Mouse (Mus musculus): ENCODE results near the gene Med16. TPM values are rescaled to one million over a fixed set of nuclear protein-coding genes. Genes with fewer than 3 reads are reported as not detected.
"Not testable (repeated sequence)": the region's sequence is repeated elsewhere in the genome, so short reads cannot be mapped to it uniquely, and the experiment has no call there.

The Med16 gene
- polyA plus RNA-seq, 1 experiment from 2014 or later: 67.1 TPM

GRCm38 (mm10) chr10:79900951-79901410 is 7.7 kb downstream of the Med16 start:
- peaks cover 92% of the 10 kb centered on the region for H3K36me3 ChIP-seq
- peaks cover 28% of the 10 kb centered on the region for H3K4me1 ChIP-seq
- 23% methylated on average over 2 of the region's 2 CpGs for WGBS
- DNase-seq (ENCODE audit: low spot score): no peak
- H3K9me3 ChIP-seq (replicated peaks): no peaks in the 10 kb centered on the region
- H3K4me3 ChIP-seq: no peak overlapping the region
- no peaks in the 10 kb centered on the region; the same call in 1 of the 2 replicates for H3K27me3 ChIP-seq (ENCODE audit: low read depth, poor library complexity, severe bottlenecking)
- 0 out of 2 replicates have a peak overlapping the region, but pooled peaks have one; percentile 12 for H3K27ac ChIP-seq

- Histone ChIP-seq H3K36me3 (peaks cover 76% of the 10 kb centered on the region), H3K27me3 (ENCODE audit: low read depth, poor library complexity, severe bottlenecking) (no peaks in the 10 kb centered on the region; the same call in 1 of the 2 replicates), H3K4me1 (peaks cover 33% of the 10 kb centered on the region), H3K9me3 (replicated peaks) (no peaks in the 10 kb centered on the region), H3K27ac (0 out of 2 replicates have a peak overlapping the region, but pooled peaks have one; percentile 46), H3K4me3 (0 out of 2 replicates have a peak overlapping the region, but pooled peaks have one; percentile 6)
- 46% methylated on average over 19 of the region's 20 CpGs for WGBS
- DNase-seq (ENCODE audit: low spot score): no peak
Observed at GRCm38 (mm10) chr10:79897316-79898245, 11.1 kb downstream of the Med16 start.

GRCm38 (mm10) chr10:79896814-79897213 is 11.9 kb downstream of the Med16 start:
- Histone ChIP-seq H3K27ac (0 out of 2 replicates have a peak overlapping the region, but pooled peaks have one; percentile 46), H3K4me3 (no peak overlapping the region), H3K9me3 (replicated peaks) (no peaks in the 10 kb centered on the region), H3K27me3 (ENCODE audit: low read depth, poor library complexity, severe bottlenecking) (no peaks in the 10 kb centered on the region; the same call in 1 of the 2 replicates), H3K36me3 (peaks cover 70% of the 10 kb centered on the region), H3K4me1 (peaks cover 33% of the 10 kb centered on the region)
- 86% methylated on average over 13 of the region's 13 CpGs for WGBS
- DNase-seq (ENCODE audit: low spot score): no peak

- H3K27ac ChIP-seq: no peak overlapping the region
- peaks cover 31% of the 10 kb centered on the region for H3K4me1 ChIP-seq
- no peaks in the 10 kb centered on the region for H3K9me3 ChIP-seq (replicated peaks)
- H3K4me3 ChIP-seq: no peak overlapping the region
- H3K27me3 ChIP-seq (ENCODE audit: low read depth, poor library complexity, severe bottlenecking): no peaks in the 10 kb centered on the region; the same call in 1 of the 2 replicates
- DNase-seq (ENCODE audit: low spot score): no peak
- 94% methylated on average over 16 of the region's 16 CpGs for WGBS
- peaks cover 68% of the 10 kb centered on the region for H3K36me3 ChIP-seq
Observed at GRCm38 (mm10) chr10:79896306-79896705, 12.4 kb downstream of the Med16 start.

- H3K27ac ChIP-seq: 0 out of 2 replicates have a peak overlapping the region, but pooled peaks have one; percentile 16
- WGBS: 46% methylated on average over 22 of the region's 22 CpGs
- H3K4me3 ChIP-seq; H3K9me3 ChIP-seq (replicated peaks); H3K27me3 ChIP-seq (ENCODE audit: low read depth, poor library complexity, severe bottlenecking): not testable (repeated sequence)
- H3K4me1 ChIP-seq: peaks cover 17% of the 10 kb centered on the region
- H3K36me3 ChIP-seq: peaks cover 33% of the 10 kb centered on the region
- DNase-seq (ENCODE audit: low spot score): peak; percentile 92
Observed at GRCm38 (mm10) chr10:79892451-79893118, 16.1 kb downstream of the Med16 start.

- H3K27ac ChIP-seq: no peak within 1 kb of the TSS; the same call in 1 of the 2 replicates
- peaks cover 14% of the 10 kb centered on the region for H3K36me3 ChIP-seq
- DNase-seq (ENCODE audit: low spot score): no peak
- no peaks in the 10 kb centered on the region for H3K9me3 ChIP-seq (replicated peaks)
- H3K4me1 ChIP-seq: peaks cover 8% of the 10 kb centered on the region; the same call in 1 of the 2 replicates
- 37% methylated on average over 5 of the region's 5 CpGs for WGBS
- H3K27me3 ChIP-seq (ENCODE audit: low read depth, poor library complexity, severe bottlenecking): no peaks in the 10 kb centered on the region
- H3K4me3 ChIP-seq: no peak within 1 kb of the TSS
Observed at GRCm38 (mm10) chr10:79890670-79891069, 18.1 kb downstream of the Med16 start, which contains the start of gene Cfd. Gene Cfd, plus strand, starts transcription at chr10:79890853.

- no peak overlapping the region for H3K4me3 ChIP-seq
- WGBS: 87% methylated on average over 2 of the region's 2 CpGs
Observed at GRCm38 (mm10) chr10:79889386-79889785, 19.3 kb downstream of the Med16 start.

GRCm38 (mm10) chr10:79886611-79887010 is 22.1 kb downstream of the Med16 start:
- H3K27ac ChIP-seq: no peak overlapping the region
- peaks cover 27% of the 10 kb centered on the region for H3K4me1 ChIP-seq
- whole genome bisulfite sequencing: 74% methylated on average over 8 of the region's 8 CpGs
- no peaks in the 10 kb centered on the region for H3K36me3 ChIP-seq
- no peak overlapping the region for H3K4me3 ChIP-seq
- DNase-seq (ENCODE audit: low spot score): no peak
- no peaks in the 10 kb centered on the region for H3K9me3 ChIP-seq (replicated peaks)
- peaks cover 22% of the 10 kb centered on the region for H3K27me3 ChIP-seq (ENCODE audit: low read depth, poor library complexity, severe bottlenecking)

More at GRCm38 (mm10) chr10:79889386-79889785, 19.3 kb downstream of the Med16 start:
- Histone ChIP-seq H3K9me3 (replicated peaks) (no peaks in the 10 kb centered on the region), H3K27ac (no peak overlapping the region), H3K4me1 (peaks cover 8% of the 10 kb centered on the region; the same call in 1 of the 2 replicates), H3K27me3 (ENCODE audit: low read depth, poor library complexity, severe bottlenecking) (no peaks in the 10 kb centered on the region), H3K36me3 (peaks cover 5% of the 10 kb centered on the region)
- no peak for DNase-seq (ENCODE audit: low spot score)

GRCm38 (mm10) chr10:79886054-79886453 is 22.7 kb downstream of the Med16 start, which contains the start of gene Elane:
Gene Elane, plus strand, starts transcription at chr10:79886247.
- H3K4me1 ChIP-seq: peaks cover 28% of the 10 kb centered on the region
- no peaks in the 10 kb centered on the region for H3K36me3 ChIP-seq
- no peak within 1 kb of the TSS for H3K4me3 ChIP-seq
- 81% methylated on average over 6 of the region's 6 CpGs for WGBS
- no peak within 1 kb of the TSS for H3K27ac ChIP-seq
- DNase-seq (ENCODE audit: low spot score): no peak
- H3K9me3 ChIP-seq (replicated peaks): no peaks in the 10 kb centered on the region
- peaks cover 27% of the 10 kb centered on the region for H3K27me3 ChIP-seq (ENCODE audit: low read depth, poor library complexity, severe bottlenecking)

- Histone ChIP-seq H3K4me1 (peaks cover 36% of the 10 kb centered on the region), H3K27me3 (ENCODE audit: low read depth, poor library complexity, severe bottlenecking) (peaks cover 37% of the 10 kb centered on the region)
- not testable (repeated sequence) for H3K27ac ChIP-seq; H3K36me3 ChIP-seq; H3K4me3 ChIP-seq; DNase-seq (ENCODE audit: low spot score); H3K9me3 ChIP-seq (replicated peaks)
- 72% methylated on average over 3 of the region's 3 CpGs for WGBS
Observed at GRCm38 (mm10) chr10:79884938-79885337, 23.8 kb downstream of the Med16 start.

- 77% methylated on average over 4 of the region's 4 CpGs for WGBS
- Histone ChIP-seq H3K4me3 (no peak overlapping the region), H3K4me1 (peaks cover 39% of the 10 kb centered on the region), H3K36me3 (no peaks in the 10 kb centered on the region), H3K27me3 (ENCODE audit: low read depth, poor library complexity, severe bottlenecking) (peaks cover 41% of the 10 kb centered on the region), H3K9me3 (replicated peaks) (no peaks in the 10 kb centered on the region), H3K27ac (no peak overlapping the region)
- DNase-seq (ENCODE audit: low spot score): no peak
Observed at GRCm38 (mm10) chr10:79884446-79884845, 24.3 kb downstream of the Med16 start.

- DNase-seq (ENCODE audit: low spot score): peak; percentile 87
- H3K36me3 ChIP-seq: no peaks in the 10 kb centered on the region
- H3K27me3 ChIP-seq (ENCODE audit: low read depth, poor library complexity, severe bottlenecking): peaks cover 43% of the 10 kb centered on the region
- H3K4me3 ChIP-seq: no peak overlapping the region
- peak overlapping the region; percentile 26; the same call in 1 of the 2 replicates for H3K27ac ChIP-seq
- WGBS: 18% methylated on average over 22 of the region's 22 CpGs
- peaks cover 41% of the 10 kb centered on the region for H3K4me1 ChIP-seq
- no peaks in the 10 kb centered on the region for H3K9me3 ChIP-seq (replicated peaks)
Observed at GRCm38 (mm10) chr10:79883297-79884084, 25.2 kb downstream of the Med16 start.
